Mouse (Mus musculus) spleen, postnatal 10 days (tissue): ENCODE measurements around the gene Anks1.
"Not testable (repeated sequence)": the region's sequence is repeated elsewhere in the genome, so short reads cannot be mapped to it uniquely, and the experiment has no call there.

Experiments
- DNase-seq, 2 experiments: peaks; one replicate each; pipeline ENCODE4 v3.0.0; 2021 to 2022; ENCODE audit warnings: low spot score in 2 of 2

Anks1 gene

GRCm38 (mm10) chr17:27966508-27967021 is 57.5 kb downstream of the Anks1 start:
- no peak for DNase-seq

GRCm38 (mm10) chr17:27967529-27967928 is 58.4 kb downstream of the Anks1 start:
- DNase-seq: no peak

- DNase-seq: no peak
These were observed 59.1 kb downstream of the Anks1 start for GRCm38 (mm10) chr17:27968033-27968750.

- no peak for DNase-seq
These were observed 59.8 kb downstream of the Anks1 start for GRCm38 (mm10) chr17:27968903-27969302.

- peak in 1 of 2 experiments; percentile 32 for DNase-seq
These were observed 60.3 kb downstream of the Anks1 start for GRCm38 (mm10) chr17:27969365-27969764.

- no peak for DNase-seq
These were observed 60.8 kb downstream of the Anks1 start for GRCm38 (mm10) chr17:27969896-27970295.

GRCm38 (mm10) chr17:27970305-27970704 is 61.2 kb downstream of the Anks1 start:
- DNase-seq: no peak

- no peak for DNase-seq
These were observed 62.4 kb downstream of the Anks1 start for GRCm38 (mm10) chr17:27971496-27971895.

GRCm38 (mm10) chr17:27973337-27973736 is 64.2 kb downstream of the Anks1 start:
- DNase-seq: no peak

- no peak for DNase-seq
These were observed 67.2 kb downstream of the Anks1 start for GRCm38 (mm10) chr17:27976266-27976665.

- DNase-seq: no peak
These were observed 68.0 kb downstream of the Anks1 start for GRCm38 (mm10) chr17:27977008-27977636.

GRCm38 (mm10) chr17:27980391-27980955 is 71.4 kb downstream of the Anks1 start:
- no peak for DNase-seq

- no peak for DNase-seq
These were observed 72.5 kb downstream of the Anks1 start for GRCm38 (mm10) chr17:27981451-27982069.

- DNase-seq: not testable (repeated sequence)
These were observed 73.0 kb downstream of the Anks1 start for GRCm38 (mm10) chr17:27982070-27982457.

- no peak for DNase-seq
These were observed 73.7 kb downstream of the Anks1 start for GRCm38 (mm10) chr17:27982712-27983266.

- DNase-seq: no peak
These were observed 75.3 kb downstream of the Anks1 start for GRCm38 (mm10) chr17:27984421-27984820.

- no peak for DNase-seq
These were observed 77.0 kb downstream of the Anks1 start for GRCm38 (mm10) chr17:27986106-27986505.

GRCm38 (mm10) chr17:27989807-27990542 is 80.9 kb downstream of the Anks1 start:
- peak; percentile 66 to 86 for DNase-seq

GRCm38 (mm10) chr17:27994001-27994944 is 85.2 kb downstream of the Anks1 start:
- DNase-seq: no peak

GRCm38 (mm10) chr17:27996320-27996719 is 87.2 kb downstream of the Anks1 start:
- no peak for DNase-seq
